Mouse (Mus musculus) heart, adult 2 months (tissue): ENCODE measurements around the gene Cd163.

Experiments
- CTCF ChIP-seq: fragments of 200-600 bp; IDR thresholded peaks from 2 replicates; pipeline ENCODE4 v1.8.1; 2022; ENCODE audit warnings: antibody characterized with exemption, mild to moderate bottlenecking, moderate library complexity
- EP300 ChIP-seq: fragments of 200-500 bp; IDR thresholded peaks from 2 replicates; pipeline ENCODE4 v1.6.1; 2011; ENCODE audit warnings: low read depth, low read length, control low read depth; ENCODE audit not compliant: insufficient read depth
- POLR2A ChIP-seq: fragments of 200-500 bp; IDR thresholded peaks from 2 replicates; pipeline ENCODE4 v1.6.1; 2011; ENCODE audit warnings: mild to moderate bottlenecking, low read depth, low read length, control low read depth; ENCODE audit not compliant: insufficient read depth

DNA sequence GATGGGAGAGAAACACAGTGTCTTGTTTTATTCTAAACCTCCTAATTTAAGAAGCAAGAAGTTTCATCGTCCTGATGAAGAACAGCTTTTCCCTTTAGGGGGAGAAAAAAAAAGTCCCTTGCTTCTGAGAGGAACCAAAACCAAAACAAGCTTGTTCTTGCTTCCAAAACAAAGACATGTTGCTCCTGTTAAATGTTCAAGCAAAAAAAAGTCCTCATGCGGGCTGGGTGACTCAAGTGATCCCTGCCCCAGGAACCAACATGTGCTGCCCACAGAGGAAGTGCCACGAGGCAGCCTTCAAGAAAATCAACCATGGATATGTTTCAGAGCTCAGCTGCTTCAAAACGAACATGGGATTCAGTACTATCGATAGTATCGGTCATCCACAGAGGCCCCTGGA is 54.5 kb downstream of the Cd163 start:
- TF ChIP-seq CTCF = no peak
- TF ChIP-seq POLR2A = no peak
- no peak for TF ChIP-seq EP300
